Mouse (Mus musculus) erythroblast, embryonic 14.5 days (primary cell): ENCODE data around the gene Tnfaip8l1.

ENCODE experiments used
- GATA1 ChIP-seq: IDR thresholded peaks from 2 replicates; pipeline ENCODE4 v1.6.1; 2012; ENCODE audit warnings: low read length, inconsistent platforms, mixed read lengths
- TAL1 ChIP-seq: IDR thresholded peaks from 3 replicates; pipeline ENCODE4 v1.6.1; 2012; ENCODE audit warnings: low read length, inconsistent platforms, mixed read lengths

DNA sequence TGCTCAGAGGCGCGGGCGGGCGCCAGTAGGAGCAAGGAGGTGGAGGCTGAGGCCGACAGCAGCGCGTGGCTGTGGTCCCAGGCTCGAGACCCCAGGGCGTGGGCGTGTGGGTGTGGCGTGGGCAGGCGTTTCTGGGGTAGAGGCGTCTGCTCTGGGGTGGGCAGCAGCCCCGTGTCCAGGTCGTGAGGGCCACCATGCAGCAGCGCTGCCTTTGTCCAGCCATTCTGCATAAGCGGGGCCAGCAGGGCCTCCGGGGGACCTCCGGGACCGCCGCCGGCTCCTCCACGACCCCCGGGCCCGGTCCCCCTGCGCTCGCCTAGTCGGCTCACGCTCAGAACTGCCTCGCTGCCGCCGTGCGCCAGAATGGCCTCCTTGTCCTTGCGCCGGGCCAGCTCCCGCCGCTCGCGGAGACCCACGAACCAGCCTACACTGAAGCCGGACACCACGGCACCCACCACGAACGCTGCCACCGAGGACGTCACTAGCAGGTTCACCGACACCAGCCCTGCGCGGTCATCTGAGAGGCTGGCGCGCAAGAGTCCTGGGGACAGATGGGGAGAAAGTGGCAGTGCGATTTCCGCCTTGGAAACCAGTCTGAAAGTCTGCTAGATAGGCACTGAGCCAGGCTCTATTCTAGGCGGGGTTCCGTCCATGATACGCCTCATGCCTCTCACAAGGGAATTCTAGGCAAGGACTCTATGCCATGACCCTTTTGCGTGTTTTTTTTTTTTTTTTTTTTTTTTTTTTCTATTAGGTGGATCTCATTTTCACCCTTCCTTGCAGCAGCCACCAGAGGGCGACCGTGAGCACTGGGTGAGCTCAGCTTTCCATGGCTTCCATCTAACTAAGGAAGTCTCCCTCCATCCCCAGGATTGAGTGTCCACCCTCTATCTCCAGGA, 37.7 kb upstream of the Tnfaip8l1 start:
- TF ChIP-seq GATA1 = no peak
- no peak for TF ChIP-seq TAL1
